Mouse (Mus musculus) heart, embryonic 16.5 days (tissue): ENCODE measurements around the gene Iqck. TPM values are rescaled to one million over a fixed set of nuclear protein-coding genes. Genes with fewer than 3 reads are reported as not detected.

ENCODE experiments used
- ATAC-seq: fragments of 200-750 bp; cut with Nextera tagmentation; replicated peaks from 2 replicates; pipeline ENCODE4 v1.8.0; 2017; ENCODE audit warnings: moderate number of reproducible peaks; ENCODE audit not compliant: insufficient read depth, low FRiP score; ENCODE audit errors: extremely low read depth
- H3K27ac ChIP-seq: fragments of 300-500 bp; sonication (generic); 2 replicates; pipeline ENCODE4 v1.5.1; 2014; ENCODE audit warnings: mild to moderate bottlenecking, low read length, control low read depth, moderate library complexity
- H3K27me3 ChIP-seq: fragments of 300-500 bp; sonication (generic); 2 replicates; pipeline ENCODE4 v1.6.1; 2014; ENCODE audit warnings: low read length, mixed read lengths; ENCODE audit not compliant: control insufficient read depth, insufficient read depth
- H3K36me3 ChIP-seq: fragments of 300-500 bp; sonication (generic); 2 replicates; pipeline ENCODE4 v1.6.1; 2014; ENCODE audit not compliant: control insufficient read depth, insufficient read depth
- H3K4me1 ChIP-seq: fragments of 300-500 bp; sonication (generic); 2 replicates; pipeline ENCODE4 v1.6.1; 2014; ENCODE audit warnings: low read length, mixed read lengths; ENCODE audit not compliant: control insufficient read depth, insufficient read depth
- H3K4me2 ChIP-seq: fragments of 300-500 bp; sonication (generic); 2 replicates; pipeline ENCODE4 v1.6.1; 2014; ENCODE audit warnings: low read depth, mild to moderate bottlenecking, control low read depth, low read length
- H3K4me3 ChIP-seq: fragments of 300-500 bp; sonication (generic); 2 replicates; pipeline ENCODE4 v1.5.1; 2014; ENCODE audit warnings: mild to moderate bottlenecking, control low read depth, low read length
- H3K9ac ChIP-seq: fragments of 300-500 bp; sonication (generic); 2 replicates; pipeline ENCODE4 v1.6.1; 2014; ENCODE audit warnings: low read length, control low read depth
- H3K9me3 ChIP-seq: fragments of 300-500 bp; sonication (generic); replicated peaks from 2 replicates; pipeline ENCODE4 v1.6.1; 2016; ENCODE audit warnings: low read length; ENCODE audit not compliant: control insufficient read depth
- WGBS: fragments of 180-500 bp; shearing (Covaris S2); extraction: QIAGEN DNeasy Blood & Tissue Kit; methylation state at CpG from one replicate; pipeline ENCODE4 v1.1.7; 2014; 5-methylcytosine and 5-hydroxymethylcytosine counted together
- polyA plus RNA-seq: library from polyadenylated mRNA; unstranded; fragments of >200 nt; fragmentation: Nextera tagmentation; extraction: Ambion mirVana; gene quantifications from 2 replicates; pipeline ENCODE4 v1.2.1, GENCODE M21; 2015

The Iqck gene
- polyA plus RNA-seq, 1 experiment from 2014 or later = 1.0 TPM

DNA sequence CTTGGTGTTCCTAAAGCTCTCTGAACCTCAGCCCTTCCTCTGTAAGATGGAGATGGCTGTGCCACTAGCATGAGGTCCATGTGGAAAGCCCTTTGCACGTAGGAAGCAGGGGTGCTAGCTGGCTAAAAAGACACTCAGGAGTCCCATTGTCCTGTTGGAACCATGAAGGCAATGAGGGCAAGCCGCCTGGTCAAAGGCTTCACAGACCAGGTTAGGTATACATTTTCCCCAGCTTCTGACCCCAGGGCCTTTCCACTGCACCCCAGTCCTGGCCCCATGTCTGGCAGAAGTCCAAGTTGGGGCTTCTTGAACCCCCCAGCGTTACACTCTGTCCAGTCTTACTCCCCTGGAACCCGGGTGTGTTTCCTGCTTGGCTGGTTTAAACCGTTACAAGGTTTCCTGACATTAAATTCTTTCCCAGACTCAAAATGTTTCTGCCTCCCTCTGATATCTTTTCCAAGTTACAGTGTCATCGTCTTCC lies 136.6 kb downstream of the Iqck start:
- peaks cover 16% of the 10 kb centered on the region for H3K4me1 ChIP-seq
- H3K4me3 ChIP-seq = no peak overlapping the region
- H3K4me2 ChIP-seq = peak overlapping the region; percentile 94; the same call in 1 of the 2 replicates
- H3K9ac ChIP-seq = no peak overlapping the region
- ATAC-seq = no peak
- H3K27ac ChIP-seq = no peak overlapping the region
- no peaks in the 10 kb centered on the region for H3K9me3 ChIP-seq
- H3K36me3 ChIP-seq = no peaks in the 10 kb centered on the region
- WGBS = 53% methylated on average over 6 of the region's 6 CpGs
- H3K27me3 ChIP-seq = no peaks in the 10 kb centered on the region

DNA sequence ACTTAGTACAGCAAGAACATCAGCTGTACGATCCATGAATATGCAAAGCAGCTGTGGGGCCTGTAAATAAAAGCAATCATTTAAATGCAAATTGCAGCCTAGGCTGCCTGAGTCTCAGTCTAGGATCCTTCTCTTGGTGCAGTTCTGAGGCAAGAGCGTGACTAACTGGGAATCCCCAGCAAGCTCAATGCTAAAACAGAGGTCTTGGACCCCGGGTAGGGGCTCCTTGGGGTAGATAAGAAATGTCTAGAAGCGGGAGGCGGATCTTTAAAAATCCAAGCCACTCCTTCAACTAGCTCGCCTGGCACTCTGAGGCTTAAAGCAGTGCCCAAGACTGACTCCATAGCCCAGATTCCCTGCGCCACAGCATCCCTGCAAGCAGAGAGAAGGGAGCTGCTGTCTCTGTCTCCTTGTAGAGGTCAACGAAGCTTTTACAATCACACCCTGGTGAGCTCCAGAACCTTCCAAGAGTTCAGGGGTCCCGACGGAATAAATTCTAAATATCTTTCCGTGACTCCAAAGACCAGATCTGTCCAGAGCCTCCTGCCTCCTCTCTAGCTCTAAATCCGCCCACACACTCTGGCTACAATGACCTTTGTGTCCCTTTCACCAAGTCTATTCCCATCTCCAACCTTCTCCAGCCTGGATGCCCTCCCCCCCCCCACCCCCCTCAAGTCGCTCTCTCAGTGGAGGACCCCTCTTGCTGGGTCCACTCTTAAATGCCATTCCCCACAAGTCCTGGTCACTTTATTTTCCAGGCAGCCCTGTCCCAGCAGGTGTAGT lies 137.3 kb downstream of the Iqck start:
- H3K9me3 ChIP-seq = no peaks in the 10 kb centered on the region
- no peaks in the 10 kb centered on the region for H3K27me3 ChIP-seq
- peak overlapping the region; percentile 78 for H3K4me3 ChIP-seq
- H3K9ac ChIP-seq = no peak overlapping the region
- peak overlapping the region; percentile 94 for H3K4me2 ChIP-seq
- 48% methylated on average over 13 of the region's 13 CpGs for WGBS
- ATAC-seq = no peak
- peaks cover 16% of the 10 kb centered on the region for H3K4me1 ChIP-seq
- no peak overlapping the region for H3K27ac ChIP-seq
- H3K36me3 ChIP-seq = no peaks in the 10 kb centered on the region

DNA sequence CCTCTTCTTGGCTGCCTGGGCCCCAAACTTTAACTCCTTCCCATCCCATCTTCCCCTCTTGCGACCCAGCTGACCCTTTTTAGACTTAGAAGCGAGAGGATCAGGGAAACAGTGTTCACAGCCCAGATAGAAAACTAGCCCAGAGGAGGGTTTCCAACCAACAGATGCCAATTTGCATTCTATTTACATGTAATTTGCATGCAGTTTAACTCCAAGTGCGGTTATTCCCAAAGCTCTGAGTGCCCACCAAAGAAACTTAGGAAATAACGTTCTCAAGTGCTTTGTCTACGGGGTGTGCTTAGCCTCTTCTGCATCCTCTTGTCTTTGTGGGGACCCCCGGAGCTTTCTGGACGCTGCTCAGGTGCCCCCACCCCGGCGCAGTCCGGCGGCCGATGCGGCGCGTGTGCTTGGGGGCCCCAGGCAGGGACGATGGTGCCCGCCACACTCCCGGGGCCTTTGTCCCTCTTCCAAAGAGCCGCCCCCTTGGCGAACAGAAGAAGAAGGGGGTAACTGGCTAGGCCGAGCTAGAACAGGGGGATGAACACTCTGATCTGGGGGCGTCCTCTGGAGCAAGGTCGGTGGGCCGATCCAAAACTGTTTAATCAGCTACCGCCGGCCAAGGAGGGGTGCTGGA lies 138.2 kb downstream of the Iqck start:
- peaks cover 16% of the 10 kb centered on the region for H3K4me1 ChIP-seq
- no peaks in the 10 kb centered on the region for H3K9me3 ChIP-seq
- 3% methylated on average over 26 of the region's 26 CpGs for WGBS

DNA sequence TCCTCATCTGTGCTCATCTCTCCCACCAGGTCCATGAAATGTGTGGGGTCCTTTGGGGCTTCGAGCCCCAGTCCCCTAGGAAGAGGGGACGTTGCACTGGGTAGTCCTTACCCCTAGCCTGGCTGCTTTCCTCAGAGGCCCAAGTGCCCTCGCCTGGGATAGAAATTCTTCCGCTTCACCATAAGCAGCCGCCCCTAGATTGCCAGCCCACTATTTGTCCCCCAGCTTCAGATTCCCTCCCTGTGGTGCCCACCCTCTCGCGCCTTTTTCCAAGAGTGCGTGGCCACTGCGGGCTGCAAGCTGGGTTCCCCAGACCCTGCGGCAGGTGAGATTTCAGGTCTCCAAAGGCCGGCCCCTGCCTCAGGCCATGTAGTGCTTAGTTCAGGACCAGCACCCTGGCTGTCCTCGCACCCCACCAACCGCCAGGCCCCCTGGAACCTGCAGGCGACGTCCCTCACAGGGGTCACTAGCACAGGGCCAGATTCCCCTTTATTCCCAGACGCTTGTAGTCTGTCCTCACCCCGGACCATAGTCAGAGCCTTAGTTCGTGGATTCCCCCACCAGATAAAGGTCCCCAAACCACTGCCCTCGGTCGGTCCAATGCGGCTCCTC lies 138.8 kb downstream of the Iqck start:
- ATAC-seq = peak; percentile 16
- WGBS = under 1% methylated on average over 21 of the region's 21 CpGs

More for the DNA sequence above, 138.2 kb downstream of the Iqck start:
- ATAC-seq = no peak
- Histone ChIP-seq H3K36me3 (no peaks in the 10 kb centered on the region), H3K27me3 (no peaks in the 10 kb centered on the region), H3K9ac (peak overlapping the region; percentile 83), H3K4me3 (peak overlapping the region; percentile 78), H3K4me2 (peak overlapping the region; percentile 94), H3K27ac (peak overlapping the region; percentile 19; the same call in 1 of the 2 replicates)

DNA sequence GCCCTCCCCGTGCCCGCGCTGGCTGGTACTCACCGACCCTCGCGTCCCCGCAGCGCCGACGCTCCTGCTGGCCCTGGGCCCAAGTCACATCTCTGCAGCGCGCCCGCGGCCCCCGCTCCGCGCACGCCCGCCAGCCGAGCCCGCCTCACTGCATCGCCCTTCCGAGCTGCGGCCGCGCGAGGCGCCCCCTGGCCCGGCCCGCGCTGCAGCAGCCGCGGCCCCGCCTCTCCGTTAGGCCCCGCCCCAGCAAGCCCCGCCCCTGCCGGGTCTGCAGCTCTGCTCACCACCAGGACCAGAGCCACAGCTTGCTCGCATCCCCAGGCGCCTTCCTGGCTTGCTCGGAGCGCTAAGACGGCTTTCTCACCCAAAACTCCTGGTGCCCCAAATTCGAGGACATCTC lies 139.5 kb downstream of the Iqck start, which contains the start of gene Gprc5b:
Gene Gprc5b (minus strand): TSS at position 205 of the 400 bp plus-strand sequence.
- peak; percentile 93 for ATAC-seq
- no peaks in the 10 kb centered on the region for H3K36me3 ChIP-seq
- H3K4me1 ChIP-seq = peaks cover 16% of the 10 kb centered on the region
- under 1% methylated on average over 44 of the region's 44 CpGs for WGBS
- H3K27me3 ChIP-seq = no peaks in the 10 kb centered on the region
- peak within 1 kb of the TSS; percentile 83 for H3K9ac ChIP-seq
- H3K27ac ChIP-seq = peak within 1 kb of the TSS; percentile 21
- no peaks in the 10 kb centered on the region for H3K9me3 ChIP-seq
- peak within 1 kb of the TSS; percentile 94 for H3K4me2 ChIP-seq
- H3K4me3 ChIP-seq = peak within 1 kb of the TSS; percentile 78

More for the DNA sequence above, 138.8 kb downstream of the Iqck start:
- H3K4me1 ChIP-seq = peaks cover 16% of the 10 kb centered on the region
- H3K9me3 ChIP-seq = no peaks in the 10 kb centered on the region
- peak overlapping the region; percentile 78 for H3K4me3 ChIP-seq
- H3K27me3 ChIP-seq = no peaks in the 10 kb centered on the region
- H3K27ac ChIP-seq = peak overlapping the region; percentile 21
- peak overlapping the region; percentile 94 for H3K4me2 ChIP-seq
- peak overlapping the region; percentile 83 for H3K9ac ChIP-seq
- H3K36me3 ChIP-seq = no peaks in the 10 kb centered on the region

DNA sequence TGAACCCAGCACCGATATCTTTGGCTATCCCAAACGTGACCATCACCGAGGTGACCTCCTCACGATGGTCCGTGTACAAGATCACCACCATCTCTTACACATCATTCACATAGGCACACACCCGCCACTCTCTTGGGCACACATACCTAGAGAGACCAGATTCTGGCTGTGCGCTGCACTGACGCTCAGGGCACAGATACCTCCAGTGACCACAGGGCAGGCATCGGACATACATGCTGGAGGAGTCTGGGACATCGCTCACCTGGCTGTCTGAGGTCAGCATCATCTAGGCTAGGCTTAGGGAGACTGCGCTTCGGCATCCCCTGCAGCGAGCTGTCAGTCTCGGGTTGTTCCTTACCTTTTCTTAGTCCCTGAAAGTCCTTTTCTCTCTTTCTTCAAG lies 140.1 kb downstream of the Iqck start:
- Histone ChIP-seq H3K4me2 (peak overlapping the region; percentile 94), H3K36me3 (no peaks in the 10 kb centered on the region), H3K9ac (no peak overlapping the region), H3K4me3 (peak overlapping the region; percentile 78; the same call in 1 of the 2 replicates), H3K27me3 (no peaks in the 10 kb centered on the region), H3K4me1 (peaks cover 16% of the 10 kb centered on the region), H3K9me3 (no peaks in the 10 kb centered on the region), H3K27ac (no peak overlapping the region)
- ATAC-seq = 0 out of 2 replicates have a peak, but pooled peaks have one; percentile 1
- 10% methylated on average over 14 of the region's 14 CpGs for WGBS

DNA sequence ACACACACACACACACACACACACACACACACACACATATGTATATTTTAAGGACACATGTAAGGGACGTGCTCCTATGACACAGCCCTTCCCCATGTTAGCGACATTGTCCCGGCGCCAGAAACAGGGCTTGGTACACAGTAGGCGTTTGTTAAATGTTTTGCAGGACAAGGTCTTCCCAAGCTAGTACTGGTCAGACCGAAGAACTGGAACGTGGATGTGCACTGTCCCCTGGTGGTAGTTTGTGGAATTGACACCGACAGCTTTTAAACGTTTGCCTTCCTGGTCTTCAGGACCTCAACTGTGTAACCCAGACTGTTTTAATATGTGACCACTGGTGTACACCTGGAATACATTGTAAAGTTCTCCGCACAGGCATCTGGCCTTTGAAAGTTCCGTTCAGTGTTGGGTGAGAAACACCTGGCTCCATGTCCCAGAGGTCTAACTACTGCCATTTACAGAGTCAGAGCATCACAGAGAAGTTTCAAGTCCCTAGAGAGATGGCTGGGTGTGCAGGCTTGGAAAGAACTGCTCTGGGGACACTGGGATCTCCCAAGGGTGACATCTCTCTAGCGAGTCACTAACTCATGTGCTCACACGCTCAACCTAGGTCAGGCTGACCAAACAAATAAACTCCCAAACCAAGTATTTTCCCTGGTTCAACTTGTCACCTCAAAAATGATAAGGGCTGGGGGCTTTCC lies 140.7 kb downstream of the Iqck start:
- H3K9ac ChIP-seq = no peak overlapping the region
- WGBS = 9% methylated on average over 13 of the region's 13 CpGs
- no peaks in the 10 kb centered on the region for H3K9me3 ChIP-seq
- H3K4me2 ChIP-seq = peak overlapping the region; percentile 94; the same call in 1 of the 2 replicates
- peaks cover 16% of the 10 kb centered on the region for H3K4me1 ChIP-seq
- no peak; the same call in 1 of the 2 replicates for ATAC-seq
- H3K4me3 ChIP-seq = no peak overlapping the region
- no peaks in the 10 kb centered on the region for H3K36me3 ChIP-seq
- no peaks in the 10 kb centered on the region for H3K27me3 ChIP-seq
- no peak overlapping the region for H3K27ac ChIP-seq

DNA sequence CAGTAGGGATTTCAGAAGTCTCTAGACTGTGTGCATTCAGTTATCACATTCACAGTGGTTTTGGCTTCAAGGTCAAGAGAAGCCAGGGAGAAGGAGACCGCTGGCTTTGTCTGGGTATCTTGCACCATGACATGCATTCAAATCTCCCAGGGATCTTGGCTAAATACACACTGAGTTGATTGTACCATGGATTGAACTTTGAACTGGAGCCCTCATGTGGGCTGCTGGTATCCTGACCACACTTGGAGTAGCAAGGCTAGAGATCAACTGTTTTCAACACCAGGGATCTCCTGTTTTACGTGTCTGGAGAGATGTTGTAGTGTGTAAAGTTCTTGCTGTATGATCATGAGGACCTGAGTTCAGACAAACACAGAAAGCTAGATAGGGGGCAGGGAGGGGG lies 144.3 kb downstream of the Iqck start:
- 56% methylated on average over 2 of the region's 2 CpGs for WGBS
- no peak overlapping the region for H3K4me2 ChIP-seq
- no peak overlapping the region for H3K9ac ChIP-seq
- H3K27me3 ChIP-seq = no peaks in the 10 kb centered on the region
- no peak overlapping the region for H3K4me3 ChIP-seq
- no peak for ATAC-seq
- H3K4me1 ChIP-seq = peaks cover 7% of the 10 kb centered on the region
- no peaks in the 10 kb centered on the region for H3K36me3 ChIP-seq
- H3K27ac ChIP-seq = no peak overlapping the region
- no peaks in the 10 kb centered on the region for H3K9me3 ChIP-seq
